In genomic region chr14:103779276-103779675, GRCm38 (mm10) we compare ENCODE assay signal across 14 mouse cellular contexts.
DNase-seq lines count a peak whose midpoint lies in the region; ATAC-seq and TF ChIP-seq lines count a peak whose summit lies in the region.
"Had no signal": no experiment of that assay in that cellular context is flagged by ENCODE, and none has a peak within 500 bp of the region (broad histone marks: within the 10 kb centered on the region; RNA-seq: fewer than 3 reads in every experiment).

No protein-coding gene starts in this region.

- TF ChIP-seq CTCF in brain, embryonic 14.5 days (IDR thresholded peaks at IDR 0.05; ENCODE audit: borderline replicate concordance, extremely low read depth, insufficient read depth, insufficient read length) = no peak

- TF ChIP-seq POLR2A in brain, embryonic 14.5 days (IDR thresholded peaks at IDR 0.05; ENCODE audit: borderline replicate concordance, extremely low read depth, insufficient read depth, insufficient read length, poor library complexity, severe bottlenecking) = no peak

- peaks cover 9% of the 10 kb centered on the region for H3K27me3 ChIP-seq in embryonic facial prominence, embryonic 13.5 days
- H3K27me3 ChIP-seq in hindbrain, embryonic 11.5 days (ENCODE audit: control insufficient read depth, insufficient read depth, low read length) = no peaks in the 10 kb centered on the region
- no peaks in the 10 kb centered on the region for H3K27me3 ChIP-seq in midbrain, embryonic 15.5 days (replicated peaks)
- no peaks in the 10 kb centered on the region for H3K27me3 ChIP-seq in kidney, embryonic 14.5 days (ENCODE audit: control insufficient read depth, insufficient read depth, low read length)

- H3K27ac ChIP-seq in embryonic facial prominence, embryonic 13.5 days = no peak overlapping the region
- H3K27ac ChIP-seq in hindbrain, embryonic 11.5 days (ENCODE audit: low read depth, low read length) = peak overlapping the region; percentile 86
- H3K27ac ChIP-seq in midbrain, embryonic 15.5 days = peak overlapping the region; percentile 68
- H3K27ac ChIP-seq in kidney, embryonic 14.5 days (ENCODE audit: low read depth, low read length) = no peak overlapping the region

- no peaks in the 10 kb centered on the region for H3K36me3 ChIP-seq in embryonic facial prominence, embryonic 13.5 days
- H3K36me3 ChIP-seq in hindbrain, embryonic 11.5 days (ENCODE audit: control insufficient read depth, insufficient read depth, low read length) = no peaks in the 10 kb centered on the region
- no peaks in the 10 kb centered on the region for H3K36me3 ChIP-seq in midbrain, embryonic 15.5 days (replicated peaks)
- no peaks in the 10 kb centered on the region for H3K36me3 ChIP-seq in kidney, embryonic 14.5 days (ENCODE audit: control insufficient read depth, insufficient read depth, low read length)

- peaks cover 11% of the 10 kb centered on the region for H3K4me1 ChIP-seq in embryonic facial prominence, embryonic 13.5 days
- H3K4me1 ChIP-seq in hindbrain, embryonic 11.5 days (replicated peaks; ENCODE audit: control insufficient read depth, insufficient read depth, low read length) = 0 out of 2 replicates have a peak, but pooled peaks cover 3% of the 10 kb centered on the region
- peaks cover 18% of the 10 kb centered on the region for H3K4me1 ChIP-seq in midbrain, embryonic 15.5 days
- H3K4me1 ChIP-seq in kidney, embryonic 14.5 days (ENCODE audit: control insufficient read depth, insufficient read depth, low read length) = peaks cover 3% of the 10 kb centered on the region; the same call in 1 of the 2 replicates

- no peaks in the 10 kb centered on the region for H3K9me3 ChIP-seq in embryonic facial prominence, embryonic 13.5 days
- no peaks in the 10 kb centered on the region for H3K9me3 ChIP-seq in hindbrain, embryonic 11.5 days (ENCODE audit: control insufficient read depth, low read length)
- no peaks in the 10 kb centered on the region for H3K9me3 ChIP-seq in midbrain, embryonic 15.5 days
- no peaks in the 10 kb centered on the region for H3K9me3 ChIP-seq in kidney, embryonic 14.5 days (ENCODE audit: control insufficient read depth, low read length)

- 81% methylated on average over 6 of the region's 6 CpGs for WGBS in embryonic facial prominence, embryonic 13.5 days
- WGBS in hindbrain, embryonic 11.5 days = 81% methylated on average over 6 of the region's 6 CpGs
- 54% methylated on average over 6 of the region's 6 CpGs for WGBS in midbrain, embryonic 15.5 days
- WGBS in kidney, embryonic 14.5 days = 78% methylated on average over 6 of the region's 6 CpGs

- peak overlapping the region; percentile 59; the same call in 1 of the 2 replicates for H3K4me2 ChIP-seq in embryonic facial prominence, embryonic 13.5 days
- no peak overlapping the region for H3K4me2 ChIP-seq in hindbrain, embryonic 11.5 days (replicated peaks; ENCODE audit: low read depth, low read length)
- H3K4me2 ChIP-seq in midbrain, embryonic 15.5 days = peak overlapping the region; percentile 55
- no peak overlapping the region for H3K4me2 ChIP-seq in kidney, embryonic 14.5 days (replicated peaks; ENCODE audit: low read depth, low read length)

- intact Hi-C loops in heart, postnatal 36 days (cut with DNase I) = loop anchor here (5.0 kb wide), 1 partner anchor 248 kb away; no protein-coding TSS in a partner anchor

- no peak for ATAC-seq in embryonic facial prominence, embryonic 13.5 days (ENCODE audit: insufficient number of reproducible peaks, insufficient read depth, low FRiP score, low TSS enrichment, low read depth)
- ATAC-seq in hindbrain, embryonic 11.5 days (ENCODE audit: low FRiP score) = peak; percentile 20; the same call in 1 of the 2 replicates
- peak; percentile 33; the same call in 1 of the 2 replicates for ATAC-seq in midbrain, embryonic 15.5 days (replicated peaks)
- no peak for ATAC-seq in kidney, embryonic 14.5 days (ENCODE audit: low FRiP score, low TSS enrichment)
- ATAC-seq in granulocyte monocyte progenitor cell, adult 5-6 weeks (replicated peaks; ENCODE audit: poor library complexity, severe bottlenecking) = no peak
- ATAC-seq: CD4-positive, CD25-positive, alpha-beta regulatory T cell, adult 4 months had no signal

- DNase-seq in brain, embryonic 14.5 days (ENCODE audit: low read depth) = peak; percentile 51
- peak; percentile 12 for DNase-seq in hindbrain, embryonic 11.5 days (ENCODE audit: low spot score)
- no peak for DNase-seq in heart, postnatal 36 days
- DNase-seq in adrenal gland, postnatal 10 days = no peak
- DNase-seq: adrenal gland, adult 8-10 months; heart, adult 2 months; kidney, postnatal 25 days; liver; lung, postnatal 14 days had no signal

- no peak overlapping the region for H3K4me3 ChIP-seq in embryonic facial prominence, embryonic 13.5 days
- H3K4me3 ChIP-seq in hindbrain, embryonic 11.5 days (ENCODE audit: low read depth, low read length) = no peak overlapping the region
- H3K4me3 ChIP-seq in midbrain, embryonic 15.5 days = peak overlapping the region; percentile 27; the same call in 1 of the 2 replicates
- H3K4me3 ChIP-seq in kidney, embryonic 14.5 days (ENCODE audit: low read length) = no peak overlapping the region
- H3K4me3 ChIP-seq: heart, adult 2 months had no signal

- H3K9ac ChIP-seq in embryonic facial prominence, embryonic 13.5 days = no peak overlapping the region
- H3K9ac ChIP-seq in hindbrain, embryonic 11.5 days (ENCODE audit: low read depth, low read length) = no peak overlapping the region
- no peak overlapping the region for H3K9ac ChIP-seq in midbrain, embryonic 15.5 days
- no peak overlapping the region for H3K9ac ChIP-seq in kidney, embryonic 14.5 days (ENCODE audit: low read depth, low read length)

Comparison
In these comparisons a context has a peak if more than half of its experiments do, and no peak if none do; other contexts are left out.
1. DNase-seq: peak in brain, embryonic 14.5 days (single experiment) and hindbrain, embryonic 11.5 days (single experiment); none in heart, postnatal 36 days (0 of 2) and adrenal gland, postnatal 10 days (single experiment).
2. ATAC-seq: peak in hindbrain, embryonic 11.5 days (single experiment) and midbrain, embryonic 15.5 days (single experiment); none in embryonic facial prominence, embryonic 13.5 days (single experiment), kidney, embryonic 14.5 days (single experiment) and granulocyte monocyte progenitor cell, adult 5-6 weeks (single experiment).
3. H3K27ac ChIP-seq: peak in hindbrain, embryonic 11.5 days (single experiment) and midbrain, embryonic 15.5 days (single experiment); none in embryonic facial prominence, embryonic 13.5 days (single experiment) and kidney, embryonic 14.5 days (single experiment).
4. H3K4me2 ChIP-seq: peak in embryonic facial prominence, embryonic 13.5 days (single experiment) and midbrain, embryonic 15.5 days (single experiment); none in hindbrain, embryonic 11.5 days (single experiment) and kidney, embryonic 14.5 days (single experiment).